Mouse (Mus musculus) retina, postnatal 7 days (tissue): Measurements from ENCODE around the gene Gpr68.

Source experiments
- DNase-seq: peaks from one replicate; pipeline ENCODE4 v3.0.0-alpha.2; 2012; ENCODE audit warnings: low read depth, low spot score

The Gpr68 gene

GRCm38 (mm10) chr12:100831021-100831420 is 77.0 kb downstream of the Gpr68 start:
- DNase-seq, result no peak
